Mouse (Mus musculus): ENCODE data around the gene Mmp9.

DNA sequence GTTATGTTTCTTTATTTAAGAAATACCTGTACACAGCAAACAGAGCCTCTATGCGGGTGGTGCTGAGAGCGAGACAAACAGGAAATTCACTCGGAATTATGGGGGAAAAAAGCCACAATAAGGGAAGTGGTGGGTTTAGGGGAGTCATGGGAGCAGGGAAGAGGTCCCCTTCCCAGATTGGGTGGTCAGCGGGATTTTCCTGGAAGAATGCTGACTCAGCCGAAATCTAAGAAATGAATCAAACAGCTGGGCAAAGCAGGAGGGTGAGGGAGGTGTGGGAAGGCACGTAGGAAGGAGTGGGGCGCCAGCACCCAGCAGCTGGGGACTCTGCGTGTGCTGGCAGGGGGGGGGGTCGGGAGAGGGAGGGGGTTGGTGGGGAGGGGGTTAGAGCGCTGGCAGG, 7.0 kb upstream of the Mmp9 start:
- TF ChIP-seq CTCF (IDR thresholded peaks at IDR 0.05) (no peak), POLR2A (IDR thresholded peaks at IDR 0.05; ENCODE audit: insufficient read depth, low read depth, low read length) (no peak), EP300 (IDR thresholded peaks at IDR 0.05; ENCODE audit: insufficient read depth, low read depth, low read length) (no peak)
